ENCODE assay signal across 28 mouse cellular contexts in the genomic region with DNA sequence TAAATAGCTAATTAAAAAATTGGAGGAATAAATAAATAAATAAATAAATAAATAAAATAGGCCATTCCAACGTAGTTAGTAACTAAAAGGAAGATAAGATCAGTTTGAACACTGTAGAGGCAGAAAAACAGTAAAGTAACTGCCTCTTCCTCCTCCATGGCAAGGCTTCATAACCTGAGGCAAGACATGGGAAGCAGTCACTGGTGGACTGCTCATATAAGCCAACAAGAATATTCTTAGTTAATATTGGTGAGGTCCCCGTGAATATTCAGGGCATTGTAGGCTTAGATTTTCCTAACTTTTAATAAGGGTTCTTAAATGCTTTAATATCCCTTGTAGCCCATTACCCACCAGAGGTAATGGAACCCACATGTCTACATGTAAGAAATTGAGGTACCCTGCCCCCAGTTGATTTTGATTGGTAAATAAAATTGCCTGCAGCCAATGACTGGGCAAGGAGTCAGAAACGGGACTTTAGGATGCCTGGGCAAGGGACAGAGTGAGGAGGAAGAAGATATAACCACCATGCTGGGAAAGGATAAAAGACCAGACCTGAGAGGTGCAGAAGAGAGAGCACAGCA. TPM values are rescaled to one million over a fixed set of nuclear protein-coding genes. Genes with fewer than 3 reads are reported as not detected.
DNase-seq lines count a peak whose midpoint lies in the region; ATAC-seq and TF ChIP-seq lines count a peak whose summit lies in the region.
"Had no signal": no experiment of that assay in that cellular context is flagged by ENCODE, and none has a peak within 500 bp of the region (broad histone marks: within the 10 kb centered on the region; RNA-seq: fewer than 3 reads in every experiment).

No protein-coding gene starts in this region.

- WGBS in limb, embryonic 12.5 days, result 75% methylated on average over 3 of the region's 3 CpGs
- 84% methylated on average over 3 of the region's 3 CpGs for WGBS in limb, embryonic 10.5 days
- WGBS in limb, embryonic 13.5 days, result 38% methylated on average over 3 of the region's 3 CpGs
- 44% methylated on average over 3 of the region's 3 CpGs for WGBS in limb, embryonic 14.5 days

- peak; percentile 68; the same call in 1 of the 2 replicates for ATAC-seq in limb, embryonic 12.5 days (ENCODE audit: insufficient number of reproducible peaks, insufficient read depth, low FRiP score, low TSS enrichment, low read depth)
- ATAC-seq in limb, embryonic 13.5 days (ENCODE audit: low FRiP score, low read depth), result peak; percentile 89
- peak; percentile 67; the same call in 1 of the 2 replicates for ATAC-seq in limb, embryonic 14.5 days (ENCODE audit: low FRiP score, low read depth)
- ATAC-seq: activated CD4-positive, CD25-positive, alpha-beta regulatory T cell, adult 4 months; CD4-positive, CD25-positive, alpha-beta regulatory T cell, adult 4 months; Patski had no signal

- H3K4me2 ChIP-seq in limb, embryonic 12.5 days, result no peak overlapping the region
- no peak overlapping the region for H3K4me2 ChIP-seq in limb, embryonic 13.5 days (replicated peaks)
- H3K4me2 ChIP-seq in limb, embryonic 14.5 days (replicated peaks; ENCODE audit: low read depth, low read length, severe bottlenecking), result no peak overlapping the region

- no peak overlapping the region for H3K9ac ChIP-seq in limb, embryonic 12.5 days (replicated peaks)
- no peak overlapping the region for H3K9ac ChIP-seq in limb, embryonic 13.5 days
- H3K9ac ChIP-seq in limb, embryonic 14.5 days (ENCODE audit: low read depth, low read length, severe bottlenecking), result no peak overlapping the region

- H3K27ac ChIP-seq in limb, embryonic 12.5 days, result no peak overlapping the region
- H3K27ac ChIP-seq in limb, embryonic 10.5 days, result no peak overlapping the region
- no peak overlapping the region for H3K27ac ChIP-seq in limb, embryonic 13.5 days
- H3K27ac ChIP-seq in limb, embryonic 14.5 days (replicated peaks; ENCODE audit: low read depth, low read length), result no peak overlapping the region

- H3K4me3 ChIP-seq in limb, embryonic 12.5 days (replicated peaks), result no peak overlapping the region
- H3K4me3 ChIP-seq in limb, embryonic 10.5 days, result no peak overlapping the region
- H3K4me3 ChIP-seq in limb, embryonic 13.5 days, result no peak overlapping the region
- H3K4me3 ChIP-seq in limb, embryonic 14.5 days (replicated peaks; ENCODE audit: low read length), result no peak overlapping the region

- intact Hi-C loops in heart, postnatal 36 days (cut with DNase I), result no loop called here

- no peak for DNase-seq in limb, embryonic 10.5 days (ENCODE audit: low spot score)
- peak; percentile 15 for DNase-seq in limb, embryonic 14.5 days (ENCODE audit: low spot score)
- no peak for DNase-seq in heart, postnatal 36 days
- no peak for DNase-seq in Muller cell, postnatal 12 days (ENCODE audit: inconsistent ontology term)
- DNase-seq: adrenal gland, adult 2 months; adrenal gland, adult 8-10 months; adrenal gland, postnatal 10 days; adrenal gland, postnatal 14 days; adrenal gland, postnatal 25 days; adrenal gland, postnatal 36 days; B cell, adult 2 months; cerebellum, adult 11 months; cerebellum, adult 11-12 months; cerebellum, adult 18-20 months; cerebellum, adult 2 months had no signal

- no peaks in the 10 kb centered on the region for H3K9me3 ChIP-seq in limb, embryonic 12.5 days
- no peaks in the 10 kb centered on the region for H3K9me3 ChIP-seq in limb, embryonic 10.5 days (replicated peaks)
- H3K9me3 ChIP-seq in limb, embryonic 13.5 days, result no peaks in the 10 kb centered on the region
- no peaks in the 10 kb centered on the region for H3K9me3 ChIP-seq in limb, embryonic 14.5 days (ENCODE audit: control insufficient read depth, low read length)
- H3K9me3 ChIP-seq: G1E had no signal

- no peaks in the 10 kb centered on the region for H3K27me3 ChIP-seq in limb, embryonic 12.5 days
- H3K27me3 ChIP-seq in limb, embryonic 10.5 days (ENCODE audit: low read depth, poor library complexity, severe bottlenecking), result no peaks in the 10 kb centered on the region
- H3K27me3 ChIP-seq in limb, embryonic 13.5 days, result no peaks in the 10 kb centered on the region
- H3K27me3 ChIP-seq in limb, embryonic 14.5 days (ENCODE audit: control insufficient read depth, insufficient read depth, low read length), result no peaks in the 10 kb centered on the region
- H3K27me3 ChIP-seq: CH12.LX, Patski had no signal

- no peaks in the 10 kb centered on the region for H3K4me1 ChIP-seq in limb, embryonic 12.5 days (replicated peaks)
- no peaks in the 10 kb centered on the region for H3K4me1 ChIP-seq in limb, embryonic 10.5 days
- H3K4me1 ChIP-seq in limb, embryonic 13.5 days, result 0 out of 2 replicates have a peak, but pooled peaks cover 2% of the 10 kb centered on the region
- H3K4me1 ChIP-seq in limb, embryonic 14.5 days (ENCODE audit: control insufficient read depth, insufficient read depth, low read length), result no peaks in the 10 kb centered on the region

- H3K36me3 ChIP-seq in limb, embryonic 12.5 days, result no peaks in the 10 kb centered on the region
- H3K36me3 ChIP-seq in limb, embryonic 10.5 days, result no peaks in the 10 kb centered on the region
- no peaks in the 10 kb centered on the region for H3K36me3 ChIP-seq in limb, embryonic 13.5 days
- no peaks in the 10 kb centered on the region for H3K36me3 ChIP-seq in limb, embryonic 14.5 days (ENCODE audit: control insufficient read depth, insufficient read depth, low read length)
- H3K36me3 ChIP-seq: G1E had no signal

- no peak for TF ChIP-seq POLR2A in limb, embryonic 14.5 days (IDR thresholded peaks at IDR 0.05; ENCODE audit: borderline replicate concordance, extremely low read depth, insufficient read depth, insufficient read length)

RNA-seq across cellular contexts. Expression of a gene that starts 35.1 kb away (rescaled TPM):
- not detected in 2 replicates for polyA plus RNA-seq in limb, embryonic 12.5 days (2016; fragmentation: Nextera tagmentation; extraction: Ambion mirVana)
- not detected in 2 replicates for polyA plus RNA-seq in limb, embryonic 10.5 days (2016; fragmentation: Nextera tagmentation; extraction: Ambion mirVana)
- not detected in 2 replicates for polyA plus RNA-seq in limb, embryonic 13.5 days (2015; fragmentation: Nextera tagmentation; extraction: Ambion mirVana)
- not detected in 2 replicates for polyA plus RNA-seq in limb, embryonic 14.5 days (2012; rRNA removed)
- polyA plus RNA-seq in limb, embryonic 14.5 days (2014; fragmentation: Nextera tagmentation; extraction: Ambion mirVana), result not detected in 2 replicates
- not detected for total RNA-seq in heart, postnatal 36 days (2021)
- total RNA-seq: adrenal gland, adult 18-20 months; adrenal gland, adult 2 months; adrenal gland, adult 8-10 months; adrenal gland, postnatal 10 days; adrenal gland, postnatal 14 days; adrenal gland, postnatal 25 days; adrenal gland, postnatal 36 days; adrenal gland, postnatal 4 days; CH12.LX; ES-E14; MEL had no signal
- polyA plus RNA-seq: activated CD4-positive, CD25-positive, alpha-beta regulatory T cell, adult 4 months; adrenal gland, adult 2 months; brain, embryonic 14.5 days; C2C12; CD4-positive, CD25-positive, alpha-beta regulatory T cell, adult 4 months; cerebellum, adult 2 months; G1E; Patski had no signal
